Mouse (Mus musculus): ENCODE measurements around the gene Cinp.
A peak's percentile ranks its signal among the peaks of the same experiment; 100 is the strongest.

Cinp gene

DNA sequence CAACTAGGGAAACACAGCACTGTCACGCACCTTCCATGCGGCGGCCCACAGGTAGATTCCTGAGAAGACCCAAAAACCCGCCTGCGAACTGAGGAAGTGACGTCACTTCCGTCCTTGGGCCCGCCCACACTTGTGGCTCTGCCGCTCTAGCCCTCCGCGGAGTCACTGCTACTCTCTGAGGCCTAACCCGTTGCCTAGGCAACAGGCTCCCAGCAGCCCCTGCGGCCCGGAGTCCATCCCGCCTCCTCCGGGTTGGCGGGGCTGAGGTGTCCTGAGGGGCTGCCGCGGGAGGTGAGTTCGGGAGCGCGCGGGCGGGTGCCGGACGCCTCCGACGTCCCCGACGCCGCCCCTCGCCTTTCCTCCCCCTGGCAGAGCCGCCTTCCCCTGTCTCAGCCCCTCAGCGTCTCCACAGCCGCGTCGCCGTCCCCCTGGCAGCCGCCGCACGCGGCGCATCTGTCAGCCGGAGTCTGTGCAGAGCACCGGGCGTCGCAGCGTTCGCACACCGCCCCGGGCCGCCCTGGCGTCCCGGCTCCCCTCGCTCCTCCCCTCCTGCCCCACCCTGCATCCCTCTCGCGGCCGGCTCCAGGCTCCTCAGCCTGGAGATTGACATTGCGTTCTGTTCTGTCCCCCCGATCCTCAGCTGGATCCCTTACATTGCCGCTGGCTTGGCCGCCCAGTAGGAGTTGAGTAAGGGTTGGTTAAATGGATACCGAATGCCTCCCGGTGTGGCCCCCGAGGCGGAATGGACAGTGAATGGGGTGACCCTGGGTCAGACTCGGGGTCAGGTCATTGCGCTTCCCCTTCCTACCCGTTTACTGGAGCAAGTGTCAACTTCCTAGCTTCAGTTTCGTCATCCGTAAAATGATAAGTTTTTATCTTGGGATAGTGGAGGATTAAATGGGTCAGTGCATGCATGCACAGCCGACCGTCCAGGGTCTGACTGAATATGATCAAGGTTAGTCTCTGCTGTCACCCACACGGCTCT is at the start of gene Cinp, which contains the start of gene Tecpr2:
Cinp (minus strand) TSS at position 110 of the 985 bp plus-strand sequence.
Tecpr2 (plus strand) TSS at position 229 of the 985 bp plus-strand sequence.
- DNase-seq = peak; percentile 99

- DNase-seq = no peak
These were observed 48.6 kb upstream of the Cinp start for GRCm38 (mm10) chr12:110937496-110937895.

GRCm38 (mm10) chr12:110935983-110936620 is 47.2 kb upstream of the Cinp start:
- peak; percentile 90 for DNase-seq

GRCm38 (mm10) chr12:110932820-110933219 is 43.9 kb upstream of the Cinp start:
- no peak for DNase-seq

- no peak for DNase-seq
These were observed 32.6 kb upstream of the Cinp start for GRCm38 (mm10) chr12:110921572-110921971.

DNA sequence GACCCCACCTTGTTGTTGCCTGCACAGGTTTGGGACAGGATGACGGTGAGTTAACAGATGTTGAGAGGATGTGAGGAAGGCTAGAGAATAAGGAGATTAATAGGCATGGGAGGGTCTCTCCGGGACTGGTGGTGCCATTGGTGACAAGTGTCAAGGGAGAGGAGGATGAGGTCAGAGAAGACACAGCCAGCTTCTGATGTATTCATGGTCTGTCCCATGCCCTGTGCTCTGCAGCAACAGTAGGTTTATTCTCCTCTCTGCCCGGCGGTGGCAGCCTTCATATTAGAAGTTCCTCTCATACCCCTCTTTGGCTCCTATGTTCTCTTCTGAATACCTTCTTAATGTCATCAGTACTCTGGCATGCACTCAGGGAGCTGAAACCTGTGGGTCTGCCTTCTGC is 31.3 kb upstream of the Cinp start:
- peak; percentile 50 for DNase-seq

DNA sequence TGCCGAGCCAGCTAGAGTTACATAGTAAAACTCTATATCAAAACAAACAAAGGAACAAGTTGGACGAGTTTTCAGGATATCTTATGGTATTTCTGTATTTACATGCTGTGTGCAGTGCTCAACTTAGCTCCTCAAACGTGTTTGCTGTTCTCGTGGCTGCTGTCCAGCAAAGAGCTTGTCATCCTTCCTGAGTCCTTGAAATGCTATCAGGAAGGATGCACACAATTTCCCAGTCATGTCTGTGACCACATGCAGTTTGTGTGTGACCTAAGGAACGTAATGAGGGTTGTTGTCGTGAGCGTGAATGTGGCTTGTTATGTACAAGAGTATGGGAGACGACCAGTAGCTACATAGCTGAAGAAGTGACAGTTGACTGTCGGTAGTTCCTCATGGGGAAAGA is 26.8 kb upstream of the Cinp start:
- DNase-seq = no peak

DNA sequence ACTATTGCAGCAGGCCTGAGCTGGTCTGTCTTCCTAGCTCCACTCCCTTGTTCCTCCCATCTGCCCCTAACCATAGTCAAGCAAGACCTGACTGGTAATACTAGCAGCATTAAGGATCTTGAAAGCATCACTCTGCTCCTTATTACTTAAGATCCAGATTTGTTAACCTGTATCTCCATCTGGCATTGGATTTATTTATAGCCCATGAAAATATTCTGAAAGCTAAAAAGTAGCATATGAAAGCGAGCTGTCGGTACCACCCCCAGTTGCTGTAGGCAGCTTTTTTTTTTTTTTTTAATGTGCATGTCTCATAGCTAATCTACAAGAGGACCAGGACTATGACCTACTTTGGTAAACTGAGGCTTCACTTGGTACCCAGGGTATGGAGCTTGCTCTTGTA is 21.0 kb upstream of the Cinp start:
- DNase-seq = no peak

DNA sequence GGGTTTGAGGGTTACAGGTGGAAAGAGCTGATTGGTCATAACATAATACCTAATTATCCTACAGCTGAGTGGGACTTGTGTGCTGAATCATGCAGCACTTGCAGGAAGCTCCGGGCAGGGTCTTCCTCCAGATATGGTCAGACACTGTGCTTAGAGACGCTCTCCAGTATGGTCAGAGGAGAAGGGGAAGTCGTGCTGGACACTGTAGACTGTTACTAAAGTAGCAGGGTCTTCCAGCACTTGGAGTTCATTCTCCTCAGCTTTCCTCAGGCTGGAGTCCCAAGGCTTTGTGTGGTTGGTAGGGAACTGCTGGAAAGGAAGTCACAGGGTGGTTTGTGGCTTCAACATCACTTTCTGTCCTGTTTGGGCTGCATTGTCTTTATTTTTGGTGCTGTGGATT is 18.9 kb upstream of the Cinp start:
- DNase-seq = no peak

- DNase-seq = no peak
These were observed 14.6 kb upstream of the Cinp start for GRCm38 (mm10) chr12:110903536-110903935.

GRCm38 (mm10) chr12:110902106-110902505 is 13.2 kb upstream of the Cinp start:
- DNase-seq = peak; percentile 41

DNA sequence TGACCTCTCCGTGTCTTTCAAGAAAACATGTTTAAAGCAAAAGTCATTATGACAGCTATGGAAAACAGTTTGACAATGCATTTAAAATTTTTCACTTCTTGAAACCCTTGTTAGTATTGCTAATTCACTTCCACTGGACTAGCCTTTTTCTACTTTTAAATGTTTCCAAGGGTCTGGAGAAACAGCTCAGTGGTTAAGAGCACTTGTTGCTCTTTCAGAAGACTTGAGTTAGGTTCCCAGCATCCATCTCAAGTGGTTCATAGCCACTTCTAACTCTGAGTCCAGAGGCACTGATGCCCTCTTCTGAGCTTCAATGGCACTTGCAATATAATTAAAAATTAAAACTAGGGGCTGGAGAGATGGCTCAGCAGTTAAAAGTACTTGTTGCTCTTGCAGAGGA is 2.9 kb upstream of the Cinp start:
- DNase-seq = no peak

DNA sequence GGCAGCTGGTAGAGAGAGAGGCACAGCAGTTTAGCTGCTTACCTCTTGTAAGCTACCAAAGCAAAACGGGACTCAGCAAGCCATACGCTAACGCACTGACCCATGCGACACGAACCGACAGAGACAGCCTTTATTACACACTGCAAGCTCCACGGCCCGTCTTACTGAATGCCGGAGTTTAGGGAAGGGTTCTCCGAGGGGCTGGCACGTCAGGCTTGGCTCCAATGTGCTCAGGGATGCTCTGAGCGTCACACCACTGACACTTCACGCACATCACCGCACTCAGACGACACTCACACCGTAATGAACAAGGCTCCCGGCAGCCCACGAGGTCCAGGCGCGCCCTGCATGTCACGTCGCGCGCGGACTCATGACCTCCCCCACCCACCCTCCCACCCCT is 339 bp downstream of the Cinp start:
- no peak for DNase-seq

DNA sequence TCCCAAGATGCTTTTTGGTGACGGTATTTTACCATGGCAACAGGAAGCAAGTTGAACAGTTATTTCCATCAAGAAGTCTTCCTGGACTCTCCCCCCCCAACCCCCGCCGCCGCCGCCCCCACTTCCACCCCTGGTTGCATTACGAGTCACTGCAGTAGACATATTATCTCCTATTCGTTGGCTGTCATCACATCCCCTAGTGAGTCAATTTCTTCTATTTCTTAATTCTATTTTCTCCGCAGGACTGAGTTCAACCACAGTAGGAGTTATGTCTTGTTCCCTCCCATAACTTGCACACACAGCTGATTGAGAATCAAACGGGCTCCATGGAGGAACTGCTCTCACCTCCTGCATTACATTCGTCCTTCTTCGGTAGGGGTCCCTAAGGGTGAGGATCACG is 839 bp downstream of the Cinp start:
- no peak for DNase-seq

DNA sequence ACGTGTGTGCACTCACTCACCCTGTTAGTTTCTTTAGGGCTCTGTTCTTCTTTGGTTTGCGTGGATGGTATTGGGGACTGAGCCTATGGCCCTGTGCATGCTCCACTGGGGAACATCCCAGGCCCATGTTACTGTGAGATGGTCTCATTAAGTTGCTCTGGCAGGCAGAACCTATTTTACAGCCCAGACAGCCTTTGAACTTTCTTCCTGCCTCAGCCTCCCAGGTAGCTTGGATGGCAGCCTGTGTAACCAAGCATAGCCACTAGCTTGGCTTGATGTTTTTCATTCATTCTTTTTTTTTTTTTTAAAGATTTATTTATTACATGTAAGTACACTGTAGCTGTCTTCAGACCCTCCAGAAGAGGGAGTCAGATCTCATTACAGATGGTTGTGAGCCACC is 3.7 kb downstream of the Cinp start:
- no peak for DNase-seq

- no peak for DNase-seq
These were observed 6.7 kb downstream of the Cinp start for GRCm38 (mm10) chr12:110882291-110882690.

- DNase-seq = no peak
These were observed 13.6 kb downstream of the Cinp start for GRCm38 (mm10) chr12:110875351-110875750.

DNA sequence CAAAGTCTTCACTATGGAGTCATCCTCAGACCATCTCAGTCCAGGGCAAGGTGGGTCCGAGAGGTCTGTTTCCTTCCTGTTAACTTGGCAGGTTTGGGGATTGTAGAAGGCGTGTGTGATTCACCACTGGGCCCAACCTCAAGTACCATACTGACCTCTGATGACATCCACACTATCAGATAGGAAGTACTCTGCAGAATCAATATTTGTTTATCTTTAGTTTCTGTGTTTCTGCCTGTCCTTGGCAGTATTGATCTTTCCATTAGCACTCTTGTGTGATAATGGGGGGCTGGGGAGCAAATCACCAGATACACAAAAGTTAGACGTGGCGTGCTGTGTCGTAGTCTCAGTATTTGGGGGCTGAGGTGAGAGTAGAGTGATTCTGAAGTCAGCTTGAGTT is 17.7 kb downstream of the Cinp start:
- no peak for DNase-seq

GRCm38 (mm10) chr12:110870107-110870506 is 18.8 kb downstream of the Cinp start:
- no peak for DNase-seq

- DNase-seq = no peak
These were observed 23.0 kb downstream of the Cinp start for GRCm38 (mm10) chr12:110865989-110866388.

DNA sequence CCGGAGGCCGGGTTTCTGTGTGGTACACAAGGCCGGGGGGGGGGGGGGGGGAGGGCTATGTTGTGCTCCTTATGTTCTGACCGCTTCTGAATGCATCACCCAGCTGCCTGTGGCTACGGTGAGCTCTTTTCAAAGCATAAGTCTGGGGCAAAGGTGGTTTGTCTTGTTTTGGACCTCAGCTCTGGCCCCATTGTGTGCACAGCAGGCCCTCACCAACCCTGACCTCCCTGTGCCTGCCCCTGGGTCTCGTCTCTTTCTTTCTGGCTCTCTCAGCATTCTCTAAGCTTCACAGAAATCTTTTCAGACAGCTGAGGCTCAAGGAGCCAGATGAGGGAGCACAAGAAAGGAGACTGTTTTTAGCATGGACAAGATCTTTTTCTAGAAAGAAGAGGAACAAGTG is 23.4 kb downstream of the Cinp start:
- no peak for DNase-seq

- no peak for DNase-seq
These were observed 24.9 kb downstream of the Cinp start for GRCm38 (mm10) chr12:110864008-110864407.

DNA sequence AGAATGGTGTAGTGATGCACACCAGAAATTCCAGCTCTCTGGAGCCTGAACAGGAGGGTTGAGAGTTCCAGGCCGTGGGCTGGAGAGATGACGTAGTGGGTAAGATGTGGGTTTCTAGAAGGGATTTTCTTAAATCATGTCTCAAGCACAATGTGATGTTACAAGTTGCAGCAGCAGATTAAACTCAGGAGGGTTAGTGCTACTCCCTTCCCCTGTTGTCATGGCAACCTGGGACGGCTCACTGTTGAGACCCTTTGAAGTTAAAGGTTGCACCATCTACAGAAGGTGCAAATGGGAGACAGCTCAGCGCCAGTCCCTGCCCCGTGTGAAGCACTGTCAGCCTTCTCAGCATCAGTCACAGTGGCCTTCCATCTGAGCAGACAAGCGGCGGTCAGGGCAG is 27.7 kb downstream of the Cinp start:
- DNase-seq = no peak

GRCm38 (mm10) chr12:110860293-110860692 is 28.7 kb downstream of the Cinp start:
- no peak for DNase-seq
